23 mouse cellular contexts compared by ENCODE assay signal in genomic region chr4:32929750-32930149, GRCm38 (mm10). TPM values are rescaled to one million over a fixed set of nuclear protein-coding genes. Genes with fewer than 3 reads are reported as not detected.
DNase-seq lines count a peak whose midpoint lies in the region; TF ChIP-seq lines count a peak whose summit lies in the region.
"Had no signal": no experiment of that assay in that cellular context is flagged by ENCODE, and none has a peak within 500 bp of the region (broad histone marks: within the 10 kb centered on the region; RNA-seq: fewer than 3 reads in every experiment).

No protein-coding gene starts in this region.

- H3K9me3 ChIP-seq in E14TG2a.4 (ENCODE audit: low read length) = no peaks in the 10 kb centered on the region
- H3K9me3 ChIP-seq: embryonic facial prominence, embryonic 10.5 days; embryonic facial prominence, embryonic 12.5 days; forebrain, embryonic 13.5 days; forebrain, embryonic 15.5 days; G1E had no signal

- no peak for TF ChIP-seq POLR2A in cerebellum, adult 2 months (IDR thresholded peaks at IDR 0.05; ENCODE audit: borderline replicate concordance, insufficient read depth, low read length)

- 96% methylated on average over 5 of the region's 5 CpGs for WGBS in cerebellum, adult 2 months

- no peaks in the 10 kb centered on the region for H3K27me3 ChIP-seq in E14TG2a.4 (ENCODE audit: insufficient read depth, low read length)
- no peaks in the 10 kb centered on the region for H3K27me3 ChIP-seq in cerebellum, adult 2 months (ENCODE audit: control insufficient read depth, insufficient read depth, low read length)
- H3K27me3 ChIP-seq: CH12.LX; embryonic facial prominence, embryonic 12.5 days; forebrain, embryonic 13.5 days; forebrain, embryonic 15.5 days; Patski had no signal

- no peak overlapping the region for H3K27ac ChIP-seq in cerebellum, adult 2 months (ENCODE audit: insufficient read depth, low read length)
- H3K27ac ChIP-seq: embryonic facial prominence, embryonic 10.5 days; embryonic facial prominence, embryonic 12.5 days; forebrain, embryonic 13.5 days had no signal

- H3K4me1 ChIP-seq in E14TG2a.4 (replicated peaks; ENCODE audit: low read depth, low read length) = peaks cover 78% of the 10 kb centered on the region
- H3K4me1 ChIP-seq in cerebellum, adult 2 months (ENCODE audit: control insufficient read depth, insufficient read depth, low read length) = no peaks in the 10 kb centered on the region

- no peak for TF ChIP-seq CTCF in E14TG2a.4 (conservative IDR thresholded peaks at IDR 0.05; ENCODE audit: low read length)
- TF ChIP-seq CTCF in cerebellum, adult 2 months (IDR thresholded peaks at IDR 0.05; ENCODE audit: borderline replicate concordance, insufficient read depth, low read depth, low read length) = no peak

- no peaks in the 10 kb centered on the region for H3K36me3 ChIP-seq in E14TG2a.4 (ENCODE audit: insufficient read depth, low read length)
- H3K36me3 ChIP-seq: embryonic facial prominence, embryonic 10.5 days; embryonic facial prominence, embryonic 12.5 days; forebrain, embryonic 15.5 days; G1E had no signal

- H3K4me3 ChIP-seq in E14TG2a.4 (replicated peaks; ENCODE audit: low read length) = peak overlapping the region; percentile 76
- no peak overlapping the region for H3K4me3 ChIP-seq in cerebellum, adult 2 months (replicated peaks; ENCODE audit: insufficient read depth, low read depth, low read length)
- H3K4me3 ChIP-seq: embryonic facial prominence, embryonic 10.5 days; embryonic facial prominence, embryonic 12.5 days; forebrain, embryonic 13.5 days; forebrain, embryonic 15.5 days had no signal

- DNase-seq in ES-CJ7 (ENCODE audit: low read depth, low spot score) (peak; percentile 76), R1 (ENCODE audit: low read depth, low spot score) (peak; percentile 87)
- DNase-seq in cerebellum, adult 2 months = no peak
- no peak for DNase-seq in layer of hippocampus, postnatal 25 days (ENCODE audit: extremely low spot score in 1 of 2, low spot score in 1 of 2)
- no peak for DNase-seq in frontal cortex, adult 2 months (ENCODE audit: extremely low spot score in 1 of 2, low spot score in 1 of 2)
- DNase-seq: adrenal gland, adult 2 months; adrenal gland, postnatal 10 days; adrenal gland, postnatal 25 days; B cell, adult 2 months; cerebellum, adult 11 months; cerebellum, adult 18-20 months; cerebellum, adult 9-10 months; cerebellum, postnatal 10 days; cerebellum, postnatal 25 days; forebrain, postnatal 0 days had no signal

RNA-seq across cellular contexts. Expression of gene Ankrd6, which starts 20.9 kb away (rescaled TPM):
- polyA plus RNA-seq in cerebellum, adult 2 months (2012; rRNA removed) = 7.7 and 9.4 TPM in 2 replicates
- total RNA-seq in layer of hippocampus, postnatal 25 days (2021) = 10 to 100 TPM; 34.8 to 35.6 TPM
- polyA plus RNA-seq in frontal cortex, adult 2 months (2012; rRNA removed) = 31.0 and 31.3 TPM in 2 replicates

RNA-seq across cellular contexts. Expression of gene Rragd, which starts 53.1 kb away (rescaled TPM):
- 45.4 and 51.7 TPM in 2 replicates for polyA plus RNA-seq in cerebellum, adult 2 months (2012; rRNA removed)
- 10 to 100 TPM; 58.9 to 60.5 TPM for total RNA-seq in layer of hippocampus, postnatal 25 days (2021)
- 109 and 129 TPM in 2 replicates for polyA plus RNA-seq in frontal cortex, adult 2 months (2012; rRNA removed)

Comparison
In these comparisons a context has a peak if more than half of its experiments do, and no peak if none do; other contexts are left out.
1. DNase-seq: peak in ES-CJ7 (single experiment) and R1 (single experiment); none in cerebellum, adult 2 months (0 of 2), layer of hippocampus, postnatal 25 days (0 of 2) and frontal cortex, adult 2 months (0 of 2).